Mouse (Mus musculus) T-helper 2 cell (primary cell): ENCODE measurements around the gene Ctsll3.

Experiments
- in situ Hi-C: fragments of 300-600 bp; cut with MboI, MseI; formaldehyde crosslinking; loops from one replicate; pipeline ENCODE4 v1.15.1; 2025; ENCODE audit warnings: high pct_unique_total_duplicates

The Ctsll3 gene

DNA sequence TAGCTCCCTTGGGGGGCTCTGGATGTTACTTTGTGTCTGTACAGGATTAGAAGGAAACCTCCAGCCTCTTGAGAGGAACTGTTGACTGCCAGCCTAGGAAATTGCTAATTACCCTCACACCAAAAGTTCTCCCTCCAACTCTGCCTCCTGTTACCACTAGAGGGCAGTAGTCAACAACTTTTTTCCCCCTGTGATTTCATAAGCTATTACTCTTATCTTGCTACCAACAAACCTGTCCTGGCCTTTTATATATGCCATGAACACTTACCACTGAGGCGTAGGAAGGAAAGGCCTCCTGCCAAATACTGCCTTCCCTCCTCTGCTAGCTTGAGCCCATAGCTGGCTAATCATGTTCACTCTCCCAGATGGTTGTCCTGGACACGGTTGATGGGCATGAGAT is 54.1 kb downstream of the Ctsll3 start:
- in situ Hi-C loops = loop anchor here (25.0 kb wide), 1 partner anchor 911 kb away; no protein-coding TSS in a partner anchor
